Mouse (Mus musculus) brain, embryonic 14.5 days (tissue): ENCODE measurements around the gene Orai2.

Experiments
- CTCF ChIP-seq: fragments of 200-500 bp; IDR thresholded peaks from 2 replicates; pipeline ENCODE4 v1.5.1; 2012; ENCODE audit warnings: inconsistent platforms, mild to moderate bottlenecking, moderate library complexity, borderline replicate concordance; ENCODE audit not compliant: insufficient read depth, insufficient read length; ENCODE audit errors: extremely low read depth
- POLR2A ChIP-seq: fragments of 200-500 bp; IDR thresholded peaks from 2 replicates; pipeline ENCODE4 v1.6.1; 2012; ENCODE audit warnings: mild to moderate bottlenecking, inconsistent platforms, borderline replicate concordance; ENCODE audit not compliant: poor library complexity, insufficient read depth, insufficient read length, severe bottlenecking; ENCODE audit errors: extremely low read depth

GRCm38 (mm10) chr5:136212716-136213115, 42.2 kb upstream of the Orai2 start:
- TF ChIP-seq POLR2A (no peak), CTCF (no peak)
